Mouse (Mus musculus) liver, embryonic 14.5 days (tissue): ENCODE results near the gene 1810062G17Rik.

ENCODE experiments used
- CTCF ChIP-seq: IDR thresholded peaks from 2 replicates; pipeline ENCODE4 v1.5.1; 2016; ENCODE audit warnings: antibody characterized with exemption, low read depth, control low read depth
- EP300 ChIP-seq: IDR thresholded peaks from 2 replicates; pipeline ENCODE4 v1.6.1; 2016; ENCODE audit warnings: antibody characterized with exemption, low read depth

DNA sequence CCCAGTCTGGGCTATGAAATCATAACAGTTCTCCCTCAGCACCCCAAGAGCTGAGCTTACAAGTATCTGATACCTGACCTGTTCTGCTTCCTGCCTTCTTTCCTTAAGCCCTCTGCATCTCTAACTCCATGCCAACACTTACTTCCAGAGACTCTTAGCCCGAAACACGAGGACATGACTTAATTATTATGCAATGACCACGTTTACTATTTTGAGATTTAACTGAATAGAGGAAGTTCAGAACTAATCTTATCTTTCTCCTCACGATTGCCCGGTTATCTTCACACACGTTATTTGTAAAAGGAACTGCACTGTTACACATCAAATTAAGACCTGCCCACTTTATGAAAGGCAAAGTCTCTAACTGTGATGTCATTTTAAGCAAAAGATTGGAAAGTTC lies 28.8 kb upstream of the 1810062G17Rik start:
- no peak for TF ChIP-seq CTCF
- TF ChIP-seq EP300 = no peak
